Comparison of ENCODE assay signal across 8 mouse cellular contexts in genomic region chr11:117790703-117791440, GRCm38 (mm10). TPM values are rescaled to one million over a fixed set of nuclear protein-coding genes. Genes with fewer than 3 reads are reported as not detected.
DNase-seq lines count a peak whose midpoint lies in the region; ATAC-seq lines count a peak whose summit lies in the region.

No protein-coding gene starts in this region.

- WGBS in embryonic facial prominence, embryonic 10.5 days = 26% methylated on average over 23 of the region's 23 CpGs
- 34% methylated on average over 23 of the region's 23 CpGs for WGBS in kidney, embryonic 16.5 days

- peak overlapping the region; percentile 54 for H3K9ac ChIP-seq in kidney, embryonic 16.5 days (replicated peaks; ENCODE audit: low read length)

- ATAC-seq in kidney, embryonic 16.5 days (ENCODE audit: low FRiP score, low TSS enrichment) = peak; percentile 87
- 0 out of 2 replicates have a peak, but pooled peaks have one; percentile 9 for ATAC-seq in megakaryocyte-erythroid progenitor cell, adult 5-6 weeks (replicated peaks; ENCODE audit: low FRiP score, low TSS enrichment, poor library complexity, severe bottlenecking)

- no peaks in the 10 kb centered on the region for H3K36me3 ChIP-seq in embryonic facial prominence, embryonic 10.5 days (replicated peaks)
- H3K36me3 ChIP-seq in kidney, embryonic 16.5 days (ENCODE audit: insufficient read depth, low read length) = no peaks in the 10 kb centered on the region

- peaks cover 39% of the 10 kb centered on the region for H3K27me3 ChIP-seq in embryonic facial prominence, embryonic 10.5 days (replicated peaks; ENCODE audit: low read depth, poor library complexity, severe bottlenecking)
- no peaks in the 10 kb centered on the region for H3K27me3 ChIP-seq in kidney, embryonic 16.5 days (ENCODE audit: insufficient read depth, low read length)

- H3K4me3 ChIP-seq in embryonic facial prominence, embryonic 10.5 days = peak overlapping the region; percentile 40
- H3K4me3 ChIP-seq in kidney, embryonic 16.5 days (ENCODE audit: low read length) = peak overlapping the region; percentile 32

- peaks cover 32% of the 10 kb centered on the region for H3K4me1 ChIP-seq in embryonic facial prominence, embryonic 10.5 days
- peaks cover 24% of the 10 kb centered on the region for H3K4me1 ChIP-seq in kidney, embryonic 16.5 days (ENCODE audit: insufficient read depth, low read length)

- H3K27ac ChIP-seq in embryonic facial prominence, embryonic 10.5 days (replicated peaks) = peak overlapping the region; percentile 25; the same call in 1 of the 2 replicates
- H3K27ac ChIP-seq in kidney, embryonic 16.5 days (ENCODE audit: low read length) = 0 out of 2 replicates have a peak overlapping the region, but pooled peaks have one; percentile 43

- peak; percentile 50 to 70 for DNase-seq in lung, adult 18-20 months
- DNase-seq in lung, postnatal 14 days = no peak
- DNase-seq in embryonic facial prominence, embryonic 10.5 days (ENCODE audit: low spot score) = no peak
- no peak for DNase-seq in frontal cortex, postnatal 25 days (ENCODE audit: low spot score in 2 of 2)
- no peak for DNase-seq in frontal cortex, postnatal 10 days (ENCODE audit: low spot score in 2 of 2)
- DNase-seq in right cerebral cortex, postnatal 25 days = no peak

- H3K9me3 ChIP-seq in embryonic facial prominence, embryonic 10.5 days = no peaks in the 10 kb centered on the region
- H3K9me3 ChIP-seq in kidney, embryonic 16.5 days (ENCODE audit: low read length) = no peaks in the 10 kb centered on the region

- H3K4me2 ChIP-seq in kidney, embryonic 16.5 days (replicated peaks; ENCODE audit: low read depth, low read length) = peak overlapping the region; percentile 57

RNA-seq across cellular contexts. Expression of gene 6030468B19Rik, which starts 6.6 kb away (rescaled TPM):
- polyA plus RNA-seq in embryonic facial prominence, embryonic 10.5 days (2016; fragmentation: Nextera tagmentation; extraction: Ambion mirVana) = 0.69 and 1.4 TPM in 2 replicates
- 0.33 and 0.54 TPM in 2 replicates for polyA plus RNA-seq in kidney, embryonic 16.5 days (2015; fragmentation: Nextera tagmentation; extraction: Ambion mirVana)
- total RNA-seq in megakaryocyte-erythroid progenitor cell, adult 5-6 weeks (2014; fragmentation: Nextera tagmentation) = 5.8 and 6.8 TPM in 2 replicates
- 1.8 and 4.2 TPM in 2 replicates for total RNA-seq in megakaryocyte-erythroid progenitor cell, adult 5-6 weeks (2017)

RNA-seq across cellular contexts. Expression of gene Tmc6, which starts 8.9 kb away (rescaled TPM):
- polyA plus RNA-seq in embryonic facial prominence, embryonic 10.5 days (2016; fragmentation: Nextera tagmentation; extraction: Ambion mirVana) = 16.6 and 19.8 TPM in 2 replicates
- polyA plus RNA-seq in kidney, embryonic 16.5 days (2015; fragmentation: Nextera tagmentation; extraction: Ambion mirVana) = 47.9 and 50.5 TPM in 2 replicates
- total RNA-seq in megakaryocyte-erythroid progenitor cell, adult 5-6 weeks (2014; fragmentation: Nextera tagmentation) = 101 and 172 TPM in 2 replicates
- total RNA-seq in megakaryocyte-erythroid progenitor cell, adult 5-6 weeks (2017) = 13.6 and 39.7 TPM in 2 replicates

RNA-seq across cellular contexts. Expression of gene Tmc8, which starts 9.0 kb away (rescaled TPM):
- polyA plus RNA-seq in embryonic facial prominence, embryonic 10.5 days (2016; fragmentation: Nextera tagmentation; extraction: Ambion mirVana) = 1.2 and 1.4 TPM in 2 replicates
- 3.6 TPM in 2 replicates for polyA plus RNA-seq in kidney, embryonic 16.5 days (2015; fragmentation: Nextera tagmentation; extraction: Ambion mirVana)
- total RNA-seq in megakaryocyte-erythroid progenitor cell, adult 5-6 weeks (2014; fragmentation: Nextera tagmentation) = 16.2 and 38.2 TPM in 2 replicates
- 7.3 and 11.3 TPM in 2 replicates for total RNA-seq in megakaryocyte-erythroid progenitor cell, adult 5-6 weeks (2017)

RNA-seq across cellular contexts. Expression of gene Gm20708, which starts 18.6 kb away (rescaled TPM):
- polyA plus RNA-seq in embryonic facial prominence, embryonic 10.5 days (2016; fragmentation: Nextera tagmentation; extraction: Ambion mirVana) = 0.28 and 0.41 TPM in 2 replicates
- polyA plus RNA-seq in kidney, embryonic 16.5 days (2015; fragmentation: Nextera tagmentation; extraction: Ambion mirVana) = 0.26 and 0.44 TPM in 2 replicates
- total RNA-seq in megakaryocyte-erythroid progenitor cell, adult 5-6 weeks (2014; fragmentation: Nextera tagmentation) = 0.45 and 7.0 TPM in 2 replicates
- 3.5 TPM in 1 of 2 replicates, not detected in the other for total RNA-seq in megakaryocyte-erythroid progenitor cell, adult 5-6 weeks (2017)

RNA-seq across cellular contexts. Expression of gene Syngr2, which starts 18.6 kb away (rescaled TPM):
- polyA plus RNA-seq in embryonic facial prominence, embryonic 10.5 days (2016; fragmentation: Nextera tagmentation; extraction: Ambion mirVana) = 27.7 and 29.9 TPM in 2 replicates
- polyA plus RNA-seq in kidney, embryonic 16.5 days (2015; fragmentation: Nextera tagmentation; extraction: Ambion mirVana) = 93.2 and 106 TPM in 2 replicates
- 166 and 173 TPM in 2 replicates for total RNA-seq in megakaryocyte-erythroid progenitor cell, adult 5-6 weeks (2014; fragmentation: Nextera tagmentation)
- 83.2 and 116 TPM in 2 replicates for total RNA-seq in megakaryocyte-erythroid progenitor cell, adult 5-6 weeks (2017)

Comparison
In these comparisons a context has a peak if more than half of its experiments do, and no peak if none do; other contexts are left out.
1. DNase-seq: peak in lung, adult 18-20 months (2 of 2); none in lung, postnatal 14 days (single experiment), embryonic facial prominence, embryonic 10.5 days (single experiment), frontal cortex, postnatal 25 days (0 of 2), frontal cortex, postnatal 10 days (0 of 2) and right cerebral cortex, postnatal 25 days (single experiment).